Mouse (Mus musculus): ENCODE results near the gene Gm20388.

- no peak for TF ChIP-seq POLR2A (IDR thresholded peaks at IDR 0.05; ENCODE audit: low read depth, low read length)
- no peak for TF ChIP-seq CTCF (conservative IDR thresholded peaks at IDR 0.05; ENCODE audit: insufficient read depth, insufficient read length, low read depth, low read length)
Observed at GRCm38 (mm10) chr8:124392271-124393012, 4481.8 kb downstream of the Gm20388 start.

Measured in kidney, adult 2 months (tissue).